Mouse (Mus musculus): ENCODE results near the gene Cel. TPM values are rescaled to one million over a fixed set of nuclear protein-coding genes. Genes with fewer than 3 reads are reported as not detected.

The Cel gene
- 1,405 and 1,688 TPM in 2 replicates for polyA plus RNA-seq (2012; rRNA removed)

GRCm38 (mm10) chr2:28563303-28563702 lies at the start of gene Cel:
Cel (minus strand) TSS chr2:28563403.
- DNase-seq (ENCODE audit: low read depth in 1 of 2, low spot score in 2 of 2), result no peak
- Histone ChIP-seq H3K36me3 (ENCODE audit: control insufficient read depth, insufficient read depth, low read length) (peaks cover 7% of the 10 kb centered on the region), H3K27me3 (ENCODE audit: control insufficient read depth, insufficient read depth, low read length) (no peaks in the 10 kb centered on the region), H3K4me1 (ENCODE audit: control insufficient read depth, insufficient read depth, insufficient read length) (no peaks in the 10 kb centered on the region), H3K4me3 (ENCODE audit: extremely low read depth, insufficient read depth, insufficient read length) (no peak within 1 kb of the TSS), H3K27ac (ENCODE audit: insufficient read depth, low read length) (no peak within 1 kb of the TSS)
- TF ChIP-seq CTCF (IDR thresholded peaks at IDR 0.05; ENCODE audit: extremely low read depth, insufficient read depth, insufficient read length, insufficient replicate concordance), result no peak
- TF ChIP-seq POLR2A (IDR thresholded peaks at IDR 0.05; ENCODE audit: low read depth, low read length), result no peak
- WGBS, result 87% methylated on average over 6 of the region's 6 CpGs

- H3K4me1 ChIP-seq (ENCODE audit: control insufficient read depth, insufficient read depth, insufficient read length), result no peaks in the 10 kb centered on the region; the same call in 1 of the 2 replicates
- no peak for TF ChIP-seq CTCF (IDR thresholded peaks at IDR 0.05; ENCODE audit: extremely low read depth, insufficient read depth, insufficient read length, insufficient replicate concordance)
- no peak for TF ChIP-seq POLR2A (IDR thresholded peaks at IDR 0.05; ENCODE audit: low read depth, low read length)
- no peak overlapping the region for H3K27ac ChIP-seq (ENCODE audit: insufficient read depth, low read length)
- H3K27me3 ChIP-seq (ENCODE audit: control insufficient read depth, insufficient read depth, low read length), result no peaks in the 10 kb centered on the region
- no peak overlapping the region for H3K4me3 ChIP-seq (ENCODE audit: extremely low read depth, insufficient read depth, insufficient read length)
- 94% methylated on average over 10 of the region's 10 CpGs for WGBS
- H3K36me3 ChIP-seq (ENCODE audit: control insufficient read depth, insufficient read depth, low read length), result no peaks in the 10 kb centered on the region
- no peak for DNase-seq (ENCODE audit: low read depth in 1 of 2, low spot score in 2 of 2)
Observed at GRCm38 (mm10) chr2:28612436-28613063, 49.3 kb upstream of the Cel start.

GRCm38 (mm10) chr2:28611407-28611787 lies 48.2 kb upstream of the Cel start:
- no peaks in the 10 kb centered on the region for H3K36me3 ChIP-seq (ENCODE audit: control insufficient read depth, insufficient read depth, low read length)
- no peak for TF ChIP-seq CTCF (IDR thresholded peaks at IDR 0.05; ENCODE audit: extremely low read depth, insufficient read depth, insufficient read length, insufficient replicate concordance)
- no peak for TF ChIP-seq POLR2A (IDR thresholded peaks at IDR 0.05; ENCODE audit: low read depth, low read length)
- no peak for DNase-seq (ENCODE audit: low read depth in 1 of 2, low spot score in 2 of 2)
- H3K27ac ChIP-seq (ENCODE audit: insufficient read depth, low read length), result no peak overlapping the region
- H3K27me3 ChIP-seq (ENCODE audit: control insufficient read depth, insufficient read depth, low read length), result no peaks in the 10 kb centered on the region
- WGBS, result 91% methylated on average over 17 of the region's 17 CpGs
- no peak overlapping the region for H3K4me3 ChIP-seq (ENCODE audit: extremely low read depth, insufficient read depth, insufficient read length)
- H3K4me1 ChIP-seq (ENCODE audit: control insufficient read depth, insufficient read depth, insufficient read length), result peaks cover 3% of the 10 kb centered on the region; the same call in 1 of the 2 replicates

GRCm38 (mm10) chr2:28610716-28611406 lies 47.7 kb upstream of the Cel start:
- 95% methylated on average over 12 of the region's 12 CpGs for WGBS
- H3K27ac ChIP-seq (ENCODE audit: insufficient read depth, low read length), result no peak overlapping the region
- TF ChIP-seq POLR2A (IDR thresholded peaks at IDR 0.05; ENCODE audit: low read depth, low read length), result no peak
- TF ChIP-seq CTCF (IDR thresholded peaks at IDR 0.05; ENCODE audit: extremely low read depth, insufficient read depth, insufficient read length, insufficient replicate concordance), result no peak
- no peaks in the 10 kb centered on the region for H3K36me3 ChIP-seq (ENCODE audit: control insufficient read depth, insufficient read depth, low read length)
- no peaks in the 10 kb centered on the region for H3K27me3 ChIP-seq (ENCODE audit: control insufficient read depth, insufficient read depth, low read length)
- peaks cover 9% of the 10 kb centered on the region for H3K4me1 ChIP-seq (ENCODE audit: control insufficient read depth, insufficient read depth, insufficient read length)
- no peak for DNase-seq (ENCODE audit: low read depth in 1 of 2, low spot score in 2 of 2)
- no peak overlapping the region for H3K4me3 ChIP-seq (ENCODE audit: extremely low read depth, insufficient read depth, insufficient read length)

- no peaks in the 10 kb centered on the region for H3K27me3 ChIP-seq (ENCODE audit: control insufficient read depth, insufficient read depth, low read length)
- peaks cover 10% of the 10 kb centered on the region for H3K4me1 ChIP-seq (ENCODE audit: control insufficient read depth, insufficient read depth, insufficient read length)
- no peak for DNase-seq (ENCODE audit: low read depth in 1 of 2, low spot score in 2 of 2)
- WGBS, result 92% methylated on average over 10 of the region's 10 CpGs
- no peaks in the 10 kb centered on the region for H3K36me3 ChIP-seq (ENCODE audit: control insufficient read depth, insufficient read depth, low read length)
- TF ChIP-seq CTCF (IDR thresholded peaks at IDR 0.05; ENCODE audit: extremely low read depth, insufficient read depth, insufficient read length, insufficient replicate concordance) (no peak), POLR2A (IDR thresholded peaks at IDR 0.05; ENCODE audit: low read depth, low read length) (no peak)
- no peak overlapping the region for H3K4me3 ChIP-seq (ENCODE audit: extremely low read depth, insufficient read depth, insufficient read length)
- H3K27ac ChIP-seq (ENCODE audit: insufficient read depth, low read length), result no peak overlapping the region
Observed at GRCm38 (mm10) chr2:28609851-28610250, 46.6 kb upstream of the Cel start.

GRCm38 (mm10) chr2:28607341-28608165 lies 44.4 kb upstream of the Cel start:
- no peaks in the 10 kb centered on the region for H3K36me3 ChIP-seq (ENCODE audit: control insufficient read depth, insufficient read depth, low read length)
- no peaks in the 10 kb centered on the region for H3K27me3 ChIP-seq (ENCODE audit: control insufficient read depth, insufficient read depth, low read length)
- no peak overlapping the region for H3K27ac ChIP-seq (ENCODE audit: insufficient read depth, low read length)
- no peak overlapping the region for H3K4me3 ChIP-seq (ENCODE audit: extremely low read depth, insufficient read depth, insufficient read length)
- no peak for DNase-seq (ENCODE audit: low read depth in 1 of 2, low spot score in 2 of 2)
- H3K4me1 ChIP-seq (ENCODE audit: control insufficient read depth, insufficient read depth, insufficient read length), result peaks cover 10% of the 10 kb centered on the region
- 77% methylated on average over 10 of the region's 10 CpGs for WGBS
- TF ChIP-seq POLR2A (IDR thresholded peaks at IDR 0.05; ENCODE audit: low read depth, low read length) (no peak), CTCF (IDR thresholded peaks at IDR 0.05; ENCODE audit: extremely low read depth, insufficient read depth, insufficient read length, insufficient replicate concordance) (no peak)

Data from spleen, adult 2 months (tissue).